Mouse (Mus musculus) Muller cell, postnatal 12 days (primary cell): ENCODE data around the gene Bcl2l1.

Source experiments
- DNase-seq: peaks from one replicate; pipeline ENCODE4 v3.0.0-alpha.2; 2015; ENCODE audit errors: inconsistent ontology term

Gene Bcl2l1

GRCm38 (mm10) chr2:152831019-152831878, at the start of gene Bcl2l1:
Gene Bcl2l1 (minus strand): TSS chr2:152831728.
- peak; percentile 99 for DNase-seq

DNA sequence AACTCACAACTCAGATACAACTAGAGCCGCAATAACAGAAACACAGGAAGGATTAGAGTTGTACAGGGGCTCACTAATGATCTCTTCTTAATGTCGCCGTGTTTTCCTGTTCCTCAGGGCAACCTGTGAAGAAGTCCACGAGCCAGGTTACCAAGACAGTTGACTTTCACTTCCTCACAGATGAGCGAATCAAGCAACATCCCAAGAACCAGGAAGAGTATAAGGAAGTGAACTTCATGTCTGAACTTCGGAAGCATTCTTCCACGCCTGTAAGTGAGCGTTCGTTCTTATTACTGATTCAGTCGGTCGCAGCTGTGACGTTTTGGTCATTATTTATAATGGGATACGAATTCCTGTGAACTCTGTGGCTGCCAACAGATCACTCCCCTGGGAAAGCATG, 49.4 kb upstream of the Bcl2l1 start:
- no peak for DNase-seq

DNA sequence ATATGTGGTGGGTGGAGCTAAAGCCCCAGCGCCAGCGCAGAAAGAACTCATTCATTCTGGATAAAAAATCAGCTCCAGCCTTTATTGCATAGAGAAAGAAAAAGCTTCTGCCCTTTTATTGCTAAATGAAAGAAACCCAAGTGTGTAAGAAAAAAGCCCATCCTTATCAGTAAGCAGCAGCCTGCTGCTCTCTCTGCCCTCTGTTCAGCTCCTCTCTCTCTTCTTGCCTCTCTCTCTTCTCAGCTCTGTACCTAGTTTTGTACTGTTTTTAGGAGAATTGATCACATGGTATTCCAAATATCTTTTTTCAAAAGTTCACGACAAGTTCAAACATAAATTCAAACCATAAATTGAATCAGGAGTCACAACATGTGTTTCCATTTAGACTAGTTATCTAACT, 46.7 kb upstream of the Bcl2l1 start:
- no peak for DNase-seq

GRCm38 (mm10) chr2:152863346-152863745, 31.8 kb upstream of the Bcl2l1 start:
- peak; percentile 77 for DNase-seq

DNA sequence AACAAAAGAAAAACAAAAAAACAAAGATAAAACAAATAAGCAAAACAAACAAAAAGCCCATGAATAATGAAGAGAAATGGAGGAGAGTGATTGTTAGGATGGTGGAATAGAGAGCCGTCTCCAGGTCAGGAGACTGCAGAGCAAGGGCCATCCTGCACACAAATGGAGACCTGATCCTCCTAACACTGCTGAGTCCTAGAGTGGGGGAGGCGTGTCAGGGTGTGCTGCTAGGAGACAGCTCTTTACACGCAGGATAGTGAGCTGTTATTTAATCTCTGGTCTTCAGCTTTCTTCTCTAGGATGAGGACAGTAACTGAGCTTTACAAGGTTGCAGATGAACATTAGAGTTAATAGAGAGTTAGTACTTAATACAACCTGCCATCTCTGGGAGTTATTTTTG, 31.1 kb upstream of the Bcl2l1 start:
- no peak for DNase-seq

DNA sequence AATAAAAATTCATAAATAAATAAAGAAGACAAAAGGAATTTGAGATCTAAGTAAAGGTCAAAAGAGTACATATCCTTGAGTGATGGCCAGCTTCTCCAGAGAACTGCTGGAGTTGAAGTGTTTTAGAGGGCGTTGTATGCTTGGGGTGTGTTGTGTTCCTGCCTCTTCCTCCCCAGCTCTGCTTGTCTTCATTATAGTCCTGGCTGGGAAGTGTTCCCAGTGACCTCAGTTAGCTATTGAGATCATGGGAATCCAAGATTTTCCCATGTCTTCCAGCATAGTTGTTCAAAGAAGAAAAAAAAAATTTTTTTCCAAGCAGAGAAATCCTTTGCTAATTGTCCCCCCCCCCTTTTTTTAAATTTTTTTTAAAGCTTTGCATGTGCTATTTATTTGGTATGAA, 30.4 kb upstream of the Bcl2l1 start:
- DNase-seq, result no peak

- DNase-seq, result no peak
Observed at GRCm38 (mm10) chr2:152859501-152859900, 28.0 kb upstream of the Bcl2l1 start.

GRCm38 (mm10) chr2:152848466-152848865, 16.9 kb upstream of the Bcl2l1 start:
- DNase-seq, result no peak

- peak; percentile 96 for DNase-seq
Observed at GRCm38 (mm10) chr2:152847815-152848302, 16.3 kb upstream of the Bcl2l1 start, which contains the start of gene Tpx2. Gene Tpx2 (plus strand): TSS chr2:152847964.

DNA sequence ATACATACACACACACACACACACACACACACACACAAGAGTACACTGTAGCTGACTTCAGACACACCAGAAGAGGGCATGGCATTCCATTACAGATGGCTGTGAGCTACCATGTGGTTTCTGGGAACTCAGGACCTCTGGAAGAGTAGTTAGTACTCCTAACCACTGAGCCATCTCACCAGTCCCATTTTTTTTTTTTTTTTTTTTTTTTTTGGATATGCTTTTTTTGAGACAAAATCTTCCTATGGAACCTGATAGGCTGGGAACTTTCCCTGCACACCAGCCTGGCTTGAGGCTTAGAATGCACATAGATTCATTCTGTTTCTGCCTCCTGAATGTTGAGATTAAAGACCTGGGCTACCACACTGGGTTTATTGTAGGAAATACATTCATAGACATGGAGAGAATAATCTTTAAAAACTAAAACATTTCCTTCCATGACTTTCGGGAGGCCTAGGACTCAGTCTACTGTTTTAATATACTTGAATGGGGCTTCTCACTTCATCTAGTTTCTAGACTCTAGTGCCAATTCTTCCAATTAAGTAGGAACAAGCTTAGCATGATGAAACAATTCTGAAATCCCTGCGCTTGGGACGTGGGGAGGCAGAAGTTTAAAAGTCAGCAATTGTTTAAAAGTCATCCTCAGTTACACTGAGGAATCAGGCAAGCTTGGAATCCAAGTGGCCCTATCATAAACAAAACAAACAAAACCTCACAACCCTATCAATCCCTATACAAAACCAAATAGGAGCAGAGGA, 15.7 kb upstream of the Bcl2l1 start:
- DNase-seq, result no peak

DNA sequence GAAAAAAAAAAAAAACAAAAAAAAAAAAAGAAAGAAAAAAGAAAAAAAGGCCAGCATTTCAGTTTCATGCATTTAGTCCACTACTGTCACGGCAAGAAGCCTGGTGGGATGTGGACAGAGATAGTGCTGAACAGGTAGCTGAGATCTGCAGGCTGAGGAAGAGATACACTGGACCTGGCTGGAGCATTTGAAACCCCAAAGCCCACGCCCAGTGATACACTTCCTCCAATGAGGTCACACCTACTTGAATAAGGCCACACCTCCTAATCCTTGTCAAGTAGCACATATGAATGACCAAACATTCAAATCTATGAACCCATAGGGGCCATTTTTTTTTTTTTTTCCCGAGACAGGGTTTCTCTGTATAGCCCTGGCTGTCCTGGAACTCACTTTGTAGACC, 11.2 kb upstream of the Bcl2l1 start:
- no peak for DNase-seq

- no peak for DNase-seq
Observed at GRCm38 (mm10) chr2:152839256-152839655, 7.7 kb upstream of the Bcl2l1 start.

DNA sequence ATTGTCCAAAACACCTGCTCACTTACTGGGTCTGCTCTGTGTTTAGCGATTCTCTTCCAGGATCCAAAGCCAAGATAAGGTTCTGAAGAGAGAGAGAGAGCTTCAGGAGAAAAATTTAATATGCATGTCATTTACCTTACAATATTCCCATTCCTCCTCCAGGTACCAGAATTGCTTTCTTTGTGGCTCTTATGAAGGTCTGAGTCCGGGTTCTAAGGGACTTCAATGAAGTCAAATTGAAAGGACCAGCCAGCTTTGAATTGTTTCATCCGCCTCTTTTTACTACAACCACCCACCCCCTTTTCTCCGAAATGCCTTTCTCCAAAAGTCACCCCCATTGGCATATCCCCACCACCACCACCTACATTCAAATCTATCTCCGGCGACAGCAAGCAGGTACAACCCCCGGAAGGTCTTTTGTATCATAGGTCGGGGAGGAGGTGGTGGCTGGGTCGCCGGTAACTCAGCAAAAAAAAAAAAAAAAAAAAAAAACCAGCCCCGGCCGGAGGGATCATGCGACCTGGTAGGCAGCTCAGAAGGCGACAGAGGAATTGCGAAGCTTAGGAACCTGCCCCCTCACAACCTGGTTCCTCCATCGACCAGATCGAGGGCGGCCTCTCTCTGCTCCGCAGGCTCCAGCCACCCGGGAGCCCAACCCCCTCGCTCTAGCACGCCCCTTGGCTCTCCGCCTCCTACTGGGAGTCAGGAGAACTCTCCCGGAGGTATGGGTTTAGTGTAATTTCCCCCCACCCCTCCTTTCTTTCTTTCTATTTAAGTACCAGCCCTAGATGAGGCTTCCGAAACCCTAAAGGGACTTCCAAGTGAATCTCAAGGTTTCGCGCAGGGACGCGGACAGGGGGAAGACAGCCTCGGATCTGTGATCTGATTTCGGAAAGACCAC, 1.3 kb downstream of the Bcl2l1 start:
- peak; percentile 96 for DNase-seq

- no peak for DNase-seq
Observed at GRCm38 (mm10) chr2:152829367-152829881, 2.1 kb downstream of the Bcl2l1 start.

GRCm38 (mm10) chr2:152828532-152828931, 3.0 kb downstream of the Bcl2l1 start:
- peak; percentile 37 for DNase-seq

DNA sequence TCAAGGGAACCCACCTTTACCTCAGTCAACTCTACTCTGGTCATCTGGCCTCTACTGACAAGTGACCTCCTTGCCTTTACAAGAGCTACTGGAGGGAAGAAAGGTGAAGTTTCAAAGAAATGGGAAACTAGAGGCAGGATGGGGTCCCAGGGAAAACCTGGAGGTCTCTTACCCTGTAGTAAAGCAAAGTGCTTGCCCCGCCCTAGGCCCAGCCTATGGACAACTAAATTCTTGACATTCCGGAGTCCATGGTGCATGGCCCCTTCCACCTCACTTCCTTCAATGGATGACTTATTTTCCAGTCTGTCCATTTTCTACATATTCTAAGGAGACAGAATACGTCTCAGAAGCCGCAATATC, 3.5 kb downstream of the Bcl2l1 start:
- DNase-seq, result peak; percentile 74

DNA sequence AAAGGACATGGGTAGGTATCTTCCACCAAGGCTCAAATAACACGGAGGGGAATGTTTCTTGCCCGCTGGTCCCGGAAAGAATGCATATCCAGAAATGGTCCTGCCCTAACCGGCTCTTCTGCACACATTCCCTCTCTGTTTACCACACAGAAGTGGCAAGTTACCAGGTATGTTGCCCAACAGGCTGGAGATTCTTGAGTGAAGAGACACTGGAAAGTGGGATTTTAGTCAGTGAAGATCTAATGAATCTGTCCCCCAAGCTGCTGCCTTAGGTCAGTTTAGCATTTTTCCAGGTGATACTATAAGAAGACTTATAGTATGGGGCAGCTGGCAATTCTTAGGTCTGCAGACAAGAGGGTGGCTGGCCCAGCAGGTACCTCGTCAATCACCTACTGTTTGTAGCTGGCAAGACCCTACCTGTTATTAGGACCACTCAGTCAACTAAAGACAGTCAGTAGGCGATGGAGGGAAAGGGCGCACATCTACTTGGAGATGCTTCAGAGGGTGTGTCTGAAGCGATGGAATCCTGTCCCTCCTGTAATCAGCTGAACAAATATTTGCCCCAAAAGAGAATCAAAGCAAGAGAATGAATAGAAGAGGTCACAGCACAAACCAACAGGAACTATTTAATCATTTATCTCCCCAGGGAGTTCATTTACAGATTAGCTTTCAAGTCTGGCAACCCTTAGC, 4.1 kb downstream of the Bcl2l1 start:
- peak; percentile 48 for DNase-seq

DNA sequence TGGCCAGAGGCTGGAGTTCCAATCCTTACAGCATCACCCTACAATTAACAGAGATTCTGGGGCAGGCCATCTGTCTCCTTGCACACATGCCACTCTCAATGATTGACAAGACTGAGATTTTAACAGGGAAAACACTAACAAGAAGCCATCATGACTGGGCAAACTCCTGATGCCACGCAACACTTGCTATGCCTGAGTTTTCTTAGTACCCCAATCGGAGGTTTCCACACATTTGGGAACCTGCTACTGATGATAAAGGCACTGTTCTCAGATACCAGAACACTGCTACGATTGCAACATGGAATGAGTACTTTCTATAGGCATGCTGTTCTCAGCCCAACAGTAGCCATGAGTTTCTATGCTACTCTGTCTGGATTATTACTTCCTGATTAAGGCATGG, 5.0 kb downstream of the Bcl2l1 start:
- DNase-seq, result no peak

DNA sequence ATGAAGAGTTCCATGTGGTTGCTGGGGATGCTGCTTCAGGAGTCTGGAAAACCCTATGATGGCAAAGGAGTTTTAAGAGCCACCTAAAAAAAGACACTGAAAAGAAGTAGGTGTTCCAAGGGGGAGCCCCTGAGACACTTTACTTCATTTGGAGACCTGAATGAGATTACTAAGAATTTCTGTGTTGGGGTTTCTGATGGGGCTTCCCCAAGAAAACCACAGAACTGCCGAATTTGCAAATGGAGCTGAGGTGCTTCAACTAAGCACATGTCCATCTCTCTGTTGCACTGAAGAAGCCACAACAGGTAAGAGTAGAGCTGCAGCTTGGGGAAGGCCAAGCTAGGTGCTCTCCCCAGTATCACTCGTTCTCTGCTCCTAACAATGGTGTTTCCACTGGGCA, 5.8 kb downstream of the Bcl2l1 start:
- no peak for DNase-seq

DNA sequence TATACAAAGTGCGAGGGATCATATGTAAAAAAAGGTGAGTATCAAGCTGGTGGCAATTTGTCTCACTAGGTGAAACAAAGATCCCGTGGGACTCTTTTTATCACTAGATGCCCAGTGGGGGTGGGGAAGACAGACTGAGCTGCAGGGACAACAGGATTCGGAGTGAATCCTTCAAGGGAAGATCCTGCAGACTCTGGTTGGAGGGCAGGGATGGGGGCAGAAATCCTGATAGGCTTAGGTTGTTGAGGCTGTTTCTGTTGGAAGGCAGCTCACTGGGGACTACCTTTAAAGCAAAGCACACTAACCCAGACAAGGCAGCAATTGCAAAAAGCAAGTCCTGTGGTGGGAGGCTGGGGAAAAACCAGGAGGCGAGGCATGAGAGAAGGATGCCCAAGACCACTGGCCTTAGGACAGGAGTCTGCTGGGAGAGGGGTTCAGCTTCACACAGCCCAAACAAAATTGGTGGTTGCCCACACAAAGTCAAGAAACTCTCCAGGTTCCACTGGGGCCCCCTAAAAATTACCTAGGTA, 6.3 kb downstream of the Bcl2l1 start:
- DNase-seq, result no peak
